Mouse (Mus musculus) heart, postnatal 0 days (tissue): Measurements from ENCODE around the gene Cdkl1.

Source experiments
- CTCF ChIP-seq: IDR thresholded peaks from 2 replicates; pipeline ENCODE4 v1.5.1; 2016; ENCODE audit warnings: antibody characterized with exemption, control low read depth, low read depth
- EP300 ChIP-seq: IDR thresholded peaks from 2 replicates; pipeline ENCODE4 v1.6.1; 2016; ENCODE audit warnings: antibody characterized with exemption, low read depth

GRCm38 (mm10) chr12:69724018-69724710, 66.9 kb downstream of the Cdkl1 start:
- TF ChIP-seq CTCF (no peak), EP300 (no peak)
